Mouse (Mus musculus) kidney, postnatal 4 days (tissue): Measurements from ENCODE around the gene Gm9958.

Experiments
- DNase-seq, 2 experiments: peaks; one replicate each; pipeline ENCODE4 v3.0.0; 2021; ENCODE audit warnings: mixed read lengths in 2 of 2

Gm9958 gene

DNA sequence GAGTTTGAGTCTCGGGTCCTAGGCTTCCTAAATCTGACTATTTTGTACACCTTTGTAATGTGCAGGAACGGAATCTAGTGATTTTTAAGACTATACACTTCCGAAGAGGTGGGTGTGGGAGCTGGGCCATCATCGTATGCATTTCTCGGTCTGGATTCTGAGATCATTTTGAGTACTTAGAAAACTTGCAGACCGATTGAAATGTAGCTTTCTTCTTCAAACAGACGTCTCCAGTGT lies at the start of gene Gm9958:
Gene Gm9958 (plus strand): TSS at position 138 of the 237 bp plus-strand sequence.
- no peak for DNase-seq

DNA sequence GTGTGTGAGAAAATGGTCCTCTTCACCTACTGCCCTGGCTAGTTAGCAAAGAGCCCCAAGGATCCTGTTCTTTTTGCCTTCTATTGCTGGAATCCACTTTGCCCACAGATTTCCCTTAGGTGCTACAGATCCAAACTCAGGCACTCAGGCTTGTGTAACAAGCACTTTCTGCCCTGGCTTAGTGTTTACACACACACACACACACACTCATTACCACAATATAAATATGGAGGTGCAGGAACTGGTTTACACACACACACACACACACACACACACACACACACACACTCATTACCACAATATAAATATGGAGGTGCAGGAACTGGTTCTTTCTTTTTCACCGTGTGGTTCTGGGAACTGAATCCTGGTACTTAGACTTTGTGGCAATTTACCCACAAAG lies 35.9 kb upstream of the Gm9958 start:
- no peak for DNase-seq

DNA sequence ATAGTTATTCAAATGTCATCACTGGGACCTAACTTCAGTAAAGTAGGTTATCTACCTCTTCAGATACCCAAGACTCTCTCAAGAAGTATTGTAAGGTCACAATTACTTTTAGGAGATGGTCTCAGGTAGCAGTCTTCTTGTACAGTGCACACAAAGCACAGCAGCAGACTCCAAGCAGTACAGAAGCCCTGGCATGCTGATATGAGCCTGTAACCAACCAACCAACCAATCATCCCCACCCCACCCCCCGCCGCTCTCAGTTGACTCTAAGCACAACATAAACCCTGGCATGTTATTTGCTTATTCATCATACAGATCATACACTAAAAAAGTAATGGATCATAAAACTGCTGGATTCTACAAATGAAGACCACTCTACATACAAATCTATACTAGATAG lies 34.5 kb upstream of the Gm9958 start:
- no peak for DNase-seq

DNA sequence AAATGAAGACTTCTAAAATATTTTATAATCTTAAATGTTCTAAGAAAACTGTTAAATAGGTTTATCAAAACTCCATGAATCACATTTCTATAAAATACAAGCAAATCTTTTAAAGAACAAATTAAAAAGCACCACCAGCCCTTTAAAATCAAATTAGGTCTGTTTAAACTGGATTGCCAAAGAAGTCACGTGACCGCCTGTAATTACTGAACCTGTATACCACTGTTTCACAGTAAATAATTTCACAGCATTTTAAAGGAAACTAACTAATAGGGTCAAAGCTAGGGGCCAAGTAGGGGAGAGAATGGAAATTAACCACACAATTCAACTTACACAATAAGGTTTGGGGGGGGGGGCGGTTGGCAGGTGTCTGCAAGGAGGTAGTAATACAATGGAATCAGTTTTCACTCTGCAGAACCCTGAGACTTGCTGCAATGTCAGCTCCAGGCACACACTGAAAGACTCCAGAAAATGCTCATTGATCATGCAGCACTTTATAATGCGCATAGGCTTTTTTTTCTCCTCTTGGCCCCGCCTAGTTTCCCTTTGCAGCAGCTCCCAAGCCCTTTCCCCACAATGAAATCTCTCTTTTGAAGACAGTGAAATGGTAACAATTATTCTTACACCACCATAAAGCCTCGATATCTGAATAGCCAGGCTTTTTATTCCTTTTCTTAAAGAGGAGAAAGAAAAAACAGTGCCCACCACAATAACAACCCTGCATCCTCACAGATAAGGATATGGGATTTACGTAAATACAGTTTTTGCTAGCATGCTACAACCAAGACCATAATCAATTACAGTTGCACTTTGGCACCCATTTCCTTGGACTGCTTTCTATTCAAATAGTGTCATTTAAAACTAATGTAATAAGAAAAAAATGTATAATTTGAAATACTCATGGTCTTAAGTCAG lies 28.6 kb upstream of the Gm9958 start:
- no peak for DNase-seq

DNA sequence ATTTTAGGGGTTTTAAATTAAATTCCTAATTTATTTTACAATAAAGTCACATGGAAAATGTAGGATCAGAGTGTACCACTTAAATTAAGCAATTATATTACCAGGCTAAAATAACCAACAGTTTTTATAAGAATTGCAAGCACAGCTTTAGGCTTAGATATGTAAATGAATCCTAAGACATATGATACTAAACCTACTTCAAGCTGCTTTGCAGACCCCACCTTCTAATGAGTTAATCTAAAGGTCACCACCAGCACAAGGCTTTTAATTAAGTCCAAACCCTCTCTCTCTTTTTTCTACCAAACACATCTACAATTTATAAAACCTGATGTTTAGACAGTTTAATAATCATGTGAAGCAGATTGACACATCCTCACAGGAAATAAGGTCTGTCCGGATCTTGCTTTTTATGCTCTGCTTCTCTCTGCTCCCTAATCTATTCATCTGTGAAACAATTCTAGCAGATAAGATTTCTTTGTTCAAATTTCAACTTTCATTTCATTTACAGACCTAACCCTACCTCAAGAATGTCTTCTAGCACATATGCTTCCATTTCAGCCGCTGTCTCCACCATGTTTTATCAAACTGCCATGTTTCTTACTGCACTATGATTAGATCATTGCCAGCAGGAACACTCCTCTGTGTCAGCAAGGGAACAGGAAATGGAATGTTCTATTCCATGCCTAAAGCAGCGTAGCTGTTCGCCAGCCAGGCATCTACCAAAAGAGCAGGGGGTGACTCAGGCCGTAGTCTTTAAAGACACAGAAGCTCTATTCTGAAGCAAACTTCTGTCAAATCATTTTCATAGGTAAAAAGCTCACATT lies 27.7 kb upstream of the Gm9958 start:
- peak; percentile 60 to 68 for DNase-seq

DNA sequence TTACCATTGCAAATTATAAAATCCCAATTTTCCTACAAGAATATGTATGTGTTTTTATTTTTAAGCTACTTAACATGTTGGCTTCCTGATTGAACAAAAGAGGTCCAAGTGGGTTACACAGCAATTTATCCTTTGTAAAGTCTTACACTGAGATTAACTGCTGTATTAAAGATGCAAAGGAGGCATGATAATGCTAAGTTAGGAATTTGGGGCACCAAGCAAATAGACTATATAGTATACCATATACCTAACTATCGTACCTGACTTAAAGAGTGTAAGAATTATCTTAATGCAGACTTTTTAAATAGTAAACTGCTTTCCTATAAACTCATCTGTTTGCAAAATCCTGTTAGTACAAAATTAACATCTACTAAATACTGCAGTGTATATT lies 27.1 kb upstream of the Gm9958 start:
- DNase-seq: no peak

DNA sequence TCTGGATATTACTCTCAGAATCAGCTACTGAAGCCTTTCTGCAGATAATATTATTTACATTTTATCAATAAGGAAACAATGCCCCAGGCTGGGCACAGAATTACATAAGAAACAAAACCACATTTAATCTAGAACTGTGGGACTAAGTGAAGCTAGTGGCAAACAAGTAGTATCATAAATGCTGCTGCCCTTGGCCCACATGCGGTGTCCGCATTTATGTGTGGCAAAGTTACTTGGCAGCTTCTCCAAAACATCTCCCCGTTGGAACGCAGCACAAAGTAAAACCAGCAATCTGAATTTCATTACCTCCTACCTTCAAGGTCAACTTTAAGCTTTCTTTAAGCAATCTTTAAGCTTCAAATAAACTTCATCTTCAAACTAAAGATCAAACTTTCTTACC lies 26.2 kb upstream of the Gm9958 start:
- no peak for DNase-seq

DNA sequence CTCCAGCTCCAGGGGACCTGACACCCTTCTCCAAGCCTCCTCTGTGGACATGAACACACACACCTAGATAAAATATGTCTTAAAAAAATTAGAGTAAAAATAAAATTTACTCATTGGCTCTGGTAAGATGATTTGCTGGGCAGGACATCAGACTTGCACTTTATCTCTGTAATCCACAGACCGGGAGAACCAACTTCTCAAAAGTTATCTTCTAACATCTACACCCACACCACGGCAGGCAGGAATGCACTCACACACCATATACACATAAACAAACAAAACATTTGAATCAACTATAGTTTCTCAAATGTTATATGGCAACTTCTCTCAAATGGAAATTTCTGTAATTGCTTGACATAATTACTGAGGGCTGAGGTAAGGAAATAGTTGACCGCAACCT lies 20.1 kb upstream of the Gm9958 start:
- DNase-seq: no peak

DNA sequence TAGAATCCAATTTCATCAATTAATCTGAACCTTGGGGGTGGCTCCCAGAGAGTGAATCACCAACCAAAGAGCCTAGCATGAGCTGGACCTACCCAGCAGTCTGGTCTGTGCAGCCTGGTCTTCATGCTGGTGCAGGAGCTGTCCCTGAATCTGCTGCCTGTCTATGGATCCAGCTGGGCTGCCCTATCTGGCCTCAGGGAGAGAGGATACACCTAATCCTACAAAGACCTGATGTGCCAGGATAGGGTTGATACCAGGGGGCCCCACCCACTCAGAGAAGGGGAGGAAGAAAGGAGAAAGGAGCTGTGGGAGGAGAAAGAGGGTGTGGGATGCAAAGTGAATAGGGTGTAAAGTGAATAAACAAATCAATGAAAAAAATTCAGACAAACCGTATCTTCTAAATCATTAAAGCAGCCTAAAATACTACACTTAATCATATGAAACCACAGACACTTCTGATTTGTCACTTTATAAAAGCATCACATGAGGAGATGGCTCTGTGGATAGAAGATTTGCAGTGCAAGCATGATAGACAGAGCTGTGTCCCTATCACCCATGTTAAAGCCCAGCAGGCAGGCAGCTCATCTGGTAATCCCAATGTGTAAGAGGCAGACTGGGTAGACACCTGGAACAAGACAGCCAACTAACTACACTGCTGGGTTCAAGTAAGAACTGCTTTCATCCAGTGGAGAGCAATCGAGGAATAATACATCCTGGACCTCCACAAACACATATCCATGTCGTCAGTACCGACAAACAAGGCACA lies 13.3 kb upstream of the Gm9958 start:
- no peak for DNase-seq

DNA sequence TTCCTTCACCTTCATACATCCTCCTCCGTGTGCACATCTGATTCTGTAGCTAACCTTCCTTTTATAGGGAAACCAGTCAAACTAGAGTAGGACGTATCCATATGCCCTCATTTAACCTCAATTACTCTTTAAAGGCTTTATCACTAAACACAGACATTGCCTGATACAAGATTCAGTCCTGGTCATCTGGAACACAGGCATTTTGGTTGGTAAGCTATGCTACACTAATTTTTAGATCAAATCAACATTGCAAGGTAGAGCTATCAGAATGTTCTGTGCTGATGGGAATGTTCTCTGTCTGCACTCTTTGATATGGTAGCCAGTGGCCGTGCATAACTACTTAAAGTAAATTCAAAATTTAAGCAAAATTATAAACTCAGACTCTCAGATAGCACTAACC lies 11.2 kb upstream of the Gm9958 start:
- no peak for DNase-seq

DNA sequence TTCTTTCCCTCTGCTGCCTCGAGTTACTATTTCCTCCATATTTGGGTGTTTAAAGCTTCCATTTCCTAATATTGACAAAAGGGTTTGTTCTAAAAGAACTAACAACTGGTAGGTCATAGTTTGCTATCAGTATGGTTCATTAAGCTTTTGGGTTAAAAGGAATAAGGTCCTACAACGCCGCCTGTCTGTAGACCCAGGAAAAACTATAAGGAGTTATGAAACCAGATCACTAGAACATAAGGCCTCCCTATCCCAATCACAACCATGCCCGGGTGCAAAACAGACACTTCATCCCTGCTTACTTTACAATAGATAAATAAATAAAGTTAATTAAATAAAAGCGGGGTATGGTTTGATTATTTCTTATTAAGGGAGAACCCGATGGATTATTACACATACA lies 2.5 kb upstream of the Gm9958 start:
- DNase-seq: peak; percentile 76 to 81

DNA sequence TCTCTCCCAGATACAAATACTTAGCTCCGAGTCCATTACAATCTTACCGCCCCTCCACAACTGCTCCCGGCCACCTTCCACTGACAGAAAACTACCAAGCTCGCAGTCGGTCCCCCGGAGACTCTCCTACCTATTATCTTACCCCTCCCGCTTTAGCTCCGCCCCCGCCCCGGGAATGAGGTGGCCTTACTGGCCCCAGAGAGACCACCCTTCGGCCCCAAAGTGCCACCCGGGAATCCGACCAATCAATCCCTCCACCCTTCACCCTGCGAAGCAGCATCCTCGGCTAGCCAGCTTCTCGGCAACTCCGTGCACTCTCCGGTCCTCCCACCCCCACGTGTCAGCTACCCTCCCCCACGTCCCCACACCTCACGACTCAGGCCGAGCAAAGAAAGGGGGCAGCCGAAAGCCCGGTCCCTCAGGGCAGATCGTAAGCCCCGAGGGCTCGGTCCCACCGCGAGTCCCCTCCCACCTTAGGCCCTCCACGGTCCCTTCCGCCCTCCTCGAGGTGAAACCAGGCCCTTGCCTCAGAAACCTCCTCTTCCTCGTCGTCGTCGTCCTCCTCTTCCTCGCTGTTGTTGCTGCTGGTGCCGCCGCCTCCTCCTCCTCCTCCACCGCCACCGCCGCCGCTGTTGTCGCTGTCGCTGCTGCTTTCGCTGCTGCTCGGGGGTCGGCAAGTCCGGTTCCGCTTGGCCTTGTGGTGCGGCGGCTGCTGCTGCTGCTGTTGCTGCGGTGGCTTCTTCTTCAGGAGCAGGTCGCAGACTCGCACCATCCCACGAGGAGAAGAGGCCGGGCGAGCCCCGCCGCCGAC lies 1.7 kb upstream of the Gm9958 start:
- DNase-seq: peak; percentile 67 to 76

DNA sequence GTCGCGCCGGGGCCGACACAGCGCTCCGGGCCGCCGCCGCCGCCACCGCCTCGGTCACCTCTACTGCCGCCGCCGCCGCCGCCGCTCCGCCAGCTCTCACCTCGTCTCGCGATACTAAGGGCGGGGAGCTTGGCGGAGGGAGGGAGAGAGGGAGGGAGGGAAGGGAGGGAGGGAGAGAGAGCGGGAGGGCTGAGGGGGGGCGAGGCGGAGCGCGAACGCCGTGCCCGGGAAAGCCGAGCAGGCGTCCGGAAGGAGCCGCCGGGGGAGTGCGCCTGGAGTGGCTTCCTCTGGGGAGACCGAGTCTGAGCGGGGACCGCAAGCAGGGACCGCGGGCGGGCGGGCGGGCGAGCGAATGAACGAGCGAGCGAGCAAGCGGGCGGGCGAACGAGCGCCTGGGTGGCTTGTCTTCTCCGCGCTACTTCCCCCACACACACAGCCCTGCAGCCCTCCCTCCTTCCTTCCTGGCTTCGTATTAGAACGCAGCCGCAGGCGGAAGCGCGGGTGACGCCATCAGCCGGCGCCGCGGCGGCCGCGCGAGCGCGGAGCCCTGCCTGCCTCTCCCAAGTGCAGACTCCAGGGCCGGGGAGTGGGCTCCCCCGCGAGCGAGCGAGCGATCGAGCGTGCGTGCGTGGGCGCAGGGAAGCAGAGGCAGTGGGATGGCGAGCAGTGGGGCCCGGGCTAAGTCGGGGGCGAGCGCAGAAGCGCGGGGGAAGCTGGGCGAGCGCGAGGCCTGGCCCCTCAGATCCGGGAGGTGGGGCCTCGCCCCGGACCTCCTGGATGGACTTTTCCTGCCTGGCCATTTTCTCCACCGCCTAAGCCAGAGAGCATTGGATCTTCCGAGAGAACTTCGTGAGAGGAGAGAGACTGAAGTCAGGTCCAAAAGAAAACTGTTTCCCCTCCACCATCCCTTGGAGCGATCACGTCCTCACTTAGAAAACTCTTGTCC lies 610 bp upstream of the Gm9958 start, which contains the start of gene Ankrd17:
Gene Ankrd17 (minus strand): TSS at position 457 of the 946 bp plus-strand sequence.
- DNase-seq: peak; percentile 92 to 95

DNA sequence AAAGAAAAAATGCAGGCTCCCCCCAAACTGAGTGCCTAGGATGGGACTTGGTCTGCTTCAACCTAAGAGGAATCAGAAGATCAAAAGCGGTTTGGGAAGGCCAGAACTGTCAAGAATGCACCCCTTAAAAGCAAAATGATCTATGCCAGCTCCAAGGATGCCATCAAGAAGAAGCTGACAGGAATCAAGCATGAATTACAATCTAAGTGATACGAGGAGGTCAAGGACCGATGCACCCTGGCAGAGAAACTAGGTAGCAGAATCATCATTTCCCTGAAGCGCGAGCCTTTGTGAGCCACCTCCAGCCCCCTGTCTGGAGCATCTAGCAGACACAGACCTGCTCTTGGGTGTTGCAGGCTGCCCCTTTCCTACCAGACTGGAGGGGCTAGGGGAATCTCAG lies 3.4 kb downstream of the Gm9958 start:
- no peak for DNase-seq

DNA sequence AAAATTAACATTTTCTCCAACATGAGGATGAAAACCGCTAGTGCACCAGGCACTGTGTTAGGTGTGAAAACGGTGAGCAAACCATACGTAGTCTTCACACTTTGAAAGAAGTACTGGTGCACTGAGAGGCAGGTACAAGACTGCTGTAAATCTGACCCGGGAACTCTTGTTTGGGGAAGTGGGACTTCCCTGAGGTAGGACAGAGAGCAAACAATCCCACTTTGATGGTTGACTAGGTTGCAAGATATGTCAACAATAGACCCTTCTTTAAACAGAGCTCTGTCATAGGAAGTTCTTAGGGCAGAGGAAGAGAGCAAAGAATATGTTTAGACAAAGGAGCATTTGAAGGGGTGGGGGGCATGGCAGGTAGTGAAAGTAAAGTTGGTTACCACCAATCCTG lies 6.7 kb downstream of the Gm9958 start:
- no peak for DNase-seq

DNA sequence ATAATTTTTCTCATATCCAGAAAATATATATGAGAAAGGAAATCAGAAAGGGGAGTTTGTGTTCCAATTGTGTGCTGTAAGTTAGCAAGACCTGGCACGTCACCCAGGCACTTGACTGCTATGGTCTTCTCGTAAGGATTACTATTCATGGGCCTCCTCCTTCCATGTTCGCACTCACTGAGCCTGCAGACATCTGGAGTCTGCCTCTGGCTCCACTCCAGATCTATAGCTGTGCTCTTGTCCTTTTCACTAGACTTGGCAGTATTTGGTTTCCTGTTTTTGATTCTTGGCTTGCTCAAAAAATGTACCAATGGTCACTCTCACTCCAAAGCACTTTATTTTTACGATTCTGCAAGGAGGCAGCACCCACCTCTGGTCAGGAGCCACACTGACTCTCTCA lies 14.5 kb downstream of the Gm9958 start:
- DNase-seq: peak in 1 of 2 experiments; percentile 7

DNA sequence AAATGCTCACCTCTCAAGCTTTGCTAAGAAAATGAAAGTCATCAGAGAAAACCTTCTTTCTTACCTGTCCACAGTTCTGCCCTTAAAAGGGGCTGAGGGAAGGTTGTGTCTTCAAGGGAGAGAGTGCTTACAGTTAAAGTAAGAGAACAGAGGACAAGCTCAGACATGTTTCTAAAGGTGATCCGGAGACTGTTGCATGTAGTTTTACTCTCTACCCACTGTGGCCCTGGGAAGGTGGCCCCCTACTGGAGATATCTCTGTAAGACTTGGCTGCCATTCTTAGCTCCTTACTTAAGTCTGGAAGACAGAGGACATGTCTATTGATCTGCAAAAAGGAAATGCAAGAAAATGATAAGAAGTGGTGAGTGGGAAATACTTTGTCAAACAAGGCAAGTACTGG lies 16.1 kb downstream of the Gm9958 start:
- DNase-seq: no peak

DNA sequence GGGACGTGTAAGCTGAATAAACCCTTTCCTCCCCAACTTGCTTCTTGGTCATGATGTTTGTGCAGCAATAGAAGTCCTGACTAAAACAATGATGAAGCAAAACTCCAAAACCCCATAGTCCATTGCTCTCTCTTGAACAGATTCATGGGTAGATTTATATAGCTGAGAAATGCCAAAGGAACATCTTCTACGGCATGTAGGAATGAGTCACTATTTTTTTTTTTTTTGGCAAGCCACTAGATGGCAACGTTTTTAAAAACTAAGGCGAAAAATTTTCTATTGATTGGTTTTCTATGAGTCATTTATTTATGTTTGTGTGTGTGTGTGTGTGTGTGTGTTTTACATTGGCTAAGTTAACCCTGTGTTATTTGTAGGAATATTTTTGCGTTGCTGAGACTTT lies 26.8 kb downstream of the Gm9958 start:
- DNase-seq: no peak

DNA sequence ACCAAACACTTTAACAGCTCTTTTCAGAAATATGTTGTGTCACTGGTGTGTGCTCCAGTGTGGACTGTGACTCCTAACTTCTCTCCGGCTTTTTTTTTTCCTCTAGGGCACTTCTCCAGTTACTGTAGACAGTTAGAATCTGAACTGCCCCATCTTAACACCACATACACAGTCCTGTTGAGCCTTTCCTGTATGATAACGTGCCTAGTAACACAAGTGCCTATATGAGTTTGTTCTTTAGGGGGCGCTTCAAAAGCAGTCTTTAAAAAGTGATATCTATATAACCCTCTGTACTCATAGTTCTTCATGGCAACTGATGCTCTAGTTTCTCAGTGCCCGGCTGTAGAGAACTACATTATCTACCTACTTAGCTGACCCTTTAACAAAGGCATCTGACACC lies 27.3 kb downstream of the Gm9958 start:
- no peak for DNase-seq

DNA sequence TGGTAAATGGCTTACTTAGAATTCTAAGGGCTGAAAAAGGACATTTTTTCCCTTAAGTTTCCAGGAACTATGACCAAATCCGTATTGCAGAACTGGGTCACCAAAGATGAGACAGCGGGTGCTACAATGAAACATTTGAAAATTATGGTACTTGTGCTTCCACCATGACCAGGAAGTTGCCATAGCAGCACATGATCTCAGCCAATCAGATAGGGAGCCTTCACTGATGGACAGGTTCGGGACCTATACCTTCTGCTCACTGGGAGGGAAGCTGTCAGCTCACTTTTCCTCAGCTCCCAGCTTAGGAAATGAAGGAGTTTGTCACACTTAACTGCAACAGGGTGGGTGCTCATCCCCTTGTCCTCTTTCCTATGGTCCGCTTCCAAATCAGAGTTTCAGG lies 29.8 kb downstream of the Gm9958 start:
- DNase-seq: no peak

DNA sequence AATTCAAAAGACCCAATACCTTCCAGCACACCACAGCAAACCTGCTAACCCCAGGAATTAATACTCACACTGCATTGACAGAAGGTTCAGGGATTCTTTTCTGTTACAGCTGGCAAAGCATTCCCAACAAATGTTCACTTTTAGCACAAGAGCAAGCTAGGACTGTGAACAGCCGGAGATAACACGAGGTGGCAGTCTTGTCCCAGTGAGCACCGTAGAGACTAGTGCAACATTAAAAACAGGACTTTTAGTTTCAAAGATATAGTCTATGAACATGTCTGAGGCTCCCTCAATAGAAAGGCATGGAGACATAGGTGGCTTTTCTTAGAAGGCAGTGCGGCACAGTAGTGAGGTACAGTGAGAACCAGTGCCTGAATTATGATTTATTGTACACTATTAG lies 38.2 kb downstream of the Gm9958 start:
- DNase-seq: peak; percentile 61 to 68
